Mouse (Mus musculus) stomach, postnatal 0 days (tissue): ENCODE results near the gene Prdm16.

ENCODE experiments used
- CTCF ChIP-seq: IDR thresholded peaks from 2 replicates; pipeline ENCODE4 v1.5.1; 2016; ENCODE audit warnings: antibody characterized with exemption, low read depth, mild to moderate bottlenecking, moderate library complexity
- EP300 ChIP-seq: optimal IDR thresholded peaks from 2 replicates; pipeline ENCODE3; 2016; ENCODE audit warnings: antibody characterized with exemption

DNA sequence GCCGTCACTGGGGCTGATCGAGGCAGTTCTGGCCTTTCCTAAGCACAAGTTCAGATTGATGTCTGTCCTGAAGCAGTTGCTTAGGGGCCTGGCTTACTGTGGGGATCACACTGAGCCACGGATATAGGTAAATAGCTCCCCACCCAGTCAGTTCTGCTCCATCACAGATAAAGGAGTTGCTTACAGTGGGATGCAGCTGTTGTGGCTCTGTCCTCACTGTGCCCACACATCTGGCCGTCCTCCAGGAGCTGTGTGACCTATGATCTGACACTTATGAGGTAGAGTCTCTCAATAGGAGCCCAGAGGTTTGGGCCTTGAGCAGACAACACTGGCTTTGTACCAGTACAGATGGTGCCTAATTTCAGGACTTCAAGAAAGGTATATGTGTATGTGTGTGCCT lies 142.7 kb downstream of the Prdm16 start:
- TF ChIP-seq CTCF (no peak), EP300 (no peak)
